Mouse (Mus musculus): ENCODE measurements around the gene Gpr82. TPM values are rescaled to one million over a fixed set of nuclear protein-coding genes. Genes with fewer than 3 reads are reported as not detected.

The Gpr82 gene
- polyA plus RNA-seq, 1 experiment: not detected

- H3K27ac ChIP-seq (ENCODE audit: insufficient read depth, low read depth, low read length): no peak overlapping the region
- no peak for TF ChIP-seq POLR2A (IDR thresholded peaks at IDR 0.05; ENCODE audit: low read depth, low read length)
- no peak for TF ChIP-seq CTCF (IDR thresholded peaks at IDR 0.05; ENCODE audit: extremely low read depth, insufficient read length, insufficient replicate concordance, low read depth, low read length)
- no peaks in the 10 kb centered on the region for H3K27me3 ChIP-seq (ENCODE audit: control insufficient read depth, insufficient read depth, low read length)
- H3K4me1 ChIP-seq (ENCODE audit: control insufficient read depth, insufficient read depth, insufficient read length, low read length): peaks cover 4% of the 10 kb centered on the region; the same call in 1 of the 2 replicates
- WGBS: 6% methylated on average over 1 of the region's 1 CpGs
- no peaks in the 10 kb centered on the region for H3K36me3 ChIP-seq (ENCODE audit: control insufficient read depth, insufficient read depth, low read length)
- H3K4me3 ChIP-seq (ENCODE audit: low read depth, low read length): no peak overlapping the region
Observed at GRCm38 (mm10) chrX:13656721-13657120, 4.4 kb upstream of the Gpr82 start.

- H3K27ac ChIP-seq (ENCODE audit: insufficient read depth, low read depth, low read length): no peak overlapping the region
- H3K4me1 ChIP-seq (ENCODE audit: control insufficient read depth, insufficient read depth, insufficient read length, low read length): no peaks in the 10 kb centered on the region
- TF ChIP-seq CTCF (IDR thresholded peaks at IDR 0.05; ENCODE audit: extremely low read depth, insufficient read length, insufficient replicate concordance, low read depth, low read length): no peak
- TF ChIP-seq POLR2A (IDR thresholded peaks at IDR 0.05; ENCODE audit: low read depth, low read length): no peak
- no peaks in the 10 kb centered on the region for H3K27me3 ChIP-seq (ENCODE audit: control insufficient read depth, insufficient read depth, low read length)
- no peaks in the 10 kb centered on the region for H3K36me3 ChIP-seq (ENCODE audit: control insufficient read depth, insufficient read depth, low read length)
- no peak overlapping the region for H3K4me3 ChIP-seq (ENCODE audit: low read depth, low read length)
- WGBS: 73% methylated on average over 3 of the region's 3 CpGs
Observed at GRCm38 (mm10) chrX:13658616-13659140, 2.5 kb upstream of the Gpr82 start.

GRCm38 (mm10) chrX:13659201-13659890 is 1.8 kb upstream of the Gpr82 start:
- Histone ChIP-seq H3K4me3 (ENCODE audit: low read depth, low read length) (no peak overlapping the region), H3K27me3 (ENCODE audit: control insufficient read depth, insufficient read depth, low read length) (no peaks in the 10 kb centered on the region), H3K4me1 (ENCODE audit: control insufficient read depth, insufficient read depth, insufficient read length, low read length) (no peaks in the 10 kb centered on the region), H3K36me3 (ENCODE audit: control insufficient read depth, insufficient read depth, low read length) (no peaks in the 10 kb centered on the region), H3K27ac (ENCODE audit: insufficient read depth, low read depth, low read length) (no peak overlapping the region)
- 59% methylated on average over 4 of the region's 4 CpGs for WGBS
- TF ChIP-seq CTCF (IDR thresholded peaks at IDR 0.05; ENCODE audit: extremely low read depth, insufficient read length, insufficient replicate concordance, low read depth, low read length) (no peak), POLR2A (IDR thresholded peaks at IDR 0.05; ENCODE audit: low read depth, low read length) (no peak)

GRCm38 (mm10) chrX:13668867-13669266 is 7.7 kb downstream of the Gpr82 start:
- Histone ChIP-seq H3K4me3 (ENCODE audit: low read depth, low read length) (no peak overlapping the region), H3K27ac (ENCODE audit: insufficient read depth, low read depth, low read length) (no peak overlapping the region), H3K27me3 (ENCODE audit: control insufficient read depth, insufficient read depth, low read length) (no peaks in the 10 kb centered on the region), H3K4me1 (ENCODE audit: control insufficient read depth, insufficient read depth, insufficient read length, low read length) (no peaks in the 10 kb centered on the region), H3K36me3 (ENCODE audit: control insufficient read depth, insufficient read depth, low read length) (no peaks in the 10 kb centered on the region)
- WGBS: 65% methylated on average over 5 of the region's 5 CpGs
- no peak for TF ChIP-seq CTCF (IDR thresholded peaks at IDR 0.05; ENCODE audit: extremely low read depth, insufficient read length, insufficient replicate concordance, low read depth, low read length)
- no peak for TF ChIP-seq POLR2A (IDR thresholded peaks at IDR 0.05; ENCODE audit: low read depth, low read length)

- no peak overlapping the region; the same call in 1 of the 2 replicates for H3K27ac ChIP-seq (ENCODE audit: insufficient read depth, low read depth, low read length)
- H3K27me3 ChIP-seq (ENCODE audit: control insufficient read depth, insufficient read depth, low read length): no peaks in the 10 kb centered on the region
- no peak overlapping the region for H3K4me3 ChIP-seq (ENCODE audit: low read depth, low read length)
- 59% methylated on average over 3 of the region's 3 CpGs for WGBS
- H3K36me3 ChIP-seq (ENCODE audit: control insufficient read depth, insufficient read depth, low read length): no peaks in the 10 kb centered on the region
- no peaks in the 10 kb centered on the region for H3K4me1 ChIP-seq (ENCODE audit: control insufficient read depth, insufficient read depth, insufficient read length, low read length)
- TF ChIP-seq POLR2A (IDR thresholded peaks at IDR 0.05; ENCODE audit: low read depth, low read length): no peak
- no peak for TF ChIP-seq CTCF (IDR thresholded peaks at IDR 0.05; ENCODE audit: extremely low read depth, insufficient read length, insufficient replicate concordance, low read depth, low read length)
Observed at GRCm38 (mm10) chrX:13670342-13670741, 9.2 kb downstream of the Gpr82 start.

- no peaks in the 10 kb centered on the region for H3K4me1 ChIP-seq (ENCODE audit: control insufficient read depth, insufficient read depth, insufficient read length, low read length)
- 85% methylated on average over 3 of the region's 3 CpGs for WGBS
- H3K36me3 ChIP-seq (ENCODE audit: control insufficient read depth, insufficient read depth, low read length): no peaks in the 10 kb centered on the region
- no peak overlapping the region for H3K27ac ChIP-seq (ENCODE audit: insufficient read depth, low read depth, low read length)
- no peak overlapping the region for H3K4me3 ChIP-seq (ENCODE audit: low read depth, low read length)
- TF ChIP-seq POLR2A (IDR thresholded peaks at IDR 0.05; ENCODE audit: low read depth, low read length) (no peak), CTCF (IDR thresholded peaks at IDR 0.05; ENCODE audit: extremely low read depth, insufficient read length, insufficient replicate concordance, low read depth, low read length) (no peak)
- H3K27me3 ChIP-seq (ENCODE audit: control insufficient read depth, insufficient read depth, low read length): no peaks in the 10 kb centered on the region
Observed at GRCm38 (mm10) chrX:13673001-13673400, 11.8 kb downstream of the Gpr82 start.

GRCm38 (mm10) chrX:13681748-13682147 is 20.6 kb downstream of the Gpr82 start:
- TF ChIP-seq CTCF (IDR thresholded peaks at IDR 0.05; ENCODE audit: extremely low read depth, insufficient read length, insufficient replicate concordance, low read depth, low read length) (no peak), POLR2A (IDR thresholded peaks at IDR 0.05; ENCODE audit: low read depth, low read length) (no peak)

More at GRCm38 (mm10) chrX:13681748-13682147, 20.6 kb downstream of the Gpr82 start:
- WGBS: 89% methylated on average over 3 of the region's 3 CpGs
- H3K4me1 ChIP-seq (ENCODE audit: control insufficient read depth, insufficient read depth, insufficient read length, low read length): no peaks in the 10 kb centered on the region
- no peak overlapping the region for H3K27ac ChIP-seq (ENCODE audit: insufficient read depth, low read depth, low read length)
- H3K36me3 ChIP-seq (ENCODE audit: control insufficient read depth, insufficient read depth, low read length): no peaks in the 10 kb centered on the region
- no peaks in the 10 kb centered on the region for H3K27me3 ChIP-seq (ENCODE audit: control insufficient read depth, insufficient read depth, low read length)
- no peak overlapping the region for H3K4me3 ChIP-seq (ENCODE audit: low read depth, low read length)
